Mouse (Mus musculus): ENCODE results near the gene Zfhx3.

- no peak for TF ChIP-seq CTCF (IDR thresholded peaks at IDR 0.05; ENCODE audit: control insufficient read depth, insufficient read depth, low read length)
- no peak for TF ChIP-seq POLR2A (IDR thresholded peaks at IDR 0.05; ENCODE audit: borderline replicate concordance, control insufficient read depth, low read depth, low read length)
Measured at GRCm38 (mm10) chr8:108690576-108691455, 748.4 kb downstream of the Zfhx3 start.
